Mouse (Mus musculus): ENCODE measurements around the gene Cd36. TPM values are rescaled to one million over a fixed set of nuclear protein-coding genes. Genes with fewer than 3 reads are reported as not detected.
A peak's percentile ranks its signal among the peaks of the same experiment; 100 is the strongest.

Cd36 gene
- polyA plus RNA-seq, 1 experiment from 2014 or later = 149 TPM

- peak overlapping the region; percentile 70 to 80 for H3K27ac ChIP-seq (replicated peaks in 1 of 2; ENCODE audit: control insufficient read depth in 1 of 2, insufficient read depth in 1 of 2, low read depth in 2 of 2, low read length in 2 of 2)
- H3K9ac ChIP-seq (ENCODE audit: low read length) = peak overlapping the region; percentile 21; the same call in 1 of the 2 replicates
- H3K4me1 ChIP-seq (ENCODE audit: control insufficient read depth in 2 of 2, insufficient read depth in 2 of 2, low read length in 2 of 2) = peaks cover 0 to 17% of the 10 kb centered on the region in 2 experiments; a peak in 3 of 4 replicates
- ATAC-seq (ENCODE audit: insufficient number of reproducible peaks, insufficient read depth, low FRiP score, low read depth) = 0 out of 2 replicates have a peak, but pooled peaks have one; percentile 59
- no peaks in the 10 kb centered on the region for H3K9me3 ChIP-seq (ENCODE audit: control insufficient read depth, low read length)
- H3K4me2 ChIP-seq (ENCODE audit: low read length) = peak overlapping the region; percentile 18; the same call in 1 of the 2 replicates
- 44% methylated on average over 4 of the region's 4 CpGs for WGBS
- H3K27me3 ChIP-seq (ENCODE audit: control insufficient read depth, insufficient read depth, low read length) = no peaks in the 10 kb centered on the region
- H3K36me3 ChIP-seq (ENCODE audit: control insufficient read depth, insufficient read depth, low read length) = no peaks in the 10 kb centered on the region
- H3K4me3 ChIP-seq (ENCODE audit: control insufficient read depth in 1 of 2, insufficient read depth in 1 of 2, low read depth in 1 of 2, low read length in 2 of 2) = no peak overlapping the region
Measured at GRCm38 (mm10) chr5:17880799-17881541, 7.6 kb downstream of the Cd36 start.

DNA sequence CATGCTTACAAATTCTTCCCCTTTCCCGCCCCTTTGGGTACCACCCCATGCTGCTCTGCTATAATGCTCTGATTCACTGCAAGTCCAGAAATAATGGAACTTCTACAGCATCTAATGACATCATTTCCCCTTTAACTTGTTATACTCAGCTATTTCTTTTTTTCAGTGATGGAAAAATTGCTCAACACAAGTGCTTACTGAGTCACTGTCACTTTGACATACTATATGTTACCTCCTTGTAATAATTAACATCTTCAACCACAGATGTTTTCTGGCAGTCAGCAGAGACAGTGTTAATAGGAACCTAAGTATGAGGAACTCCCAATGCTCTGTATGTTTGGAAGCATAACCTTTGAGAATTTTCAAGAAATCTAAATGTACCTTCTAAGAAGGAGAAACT, 8.7 kb downstream of the Cd36 start:
- H3K4me1 ChIP-seq (ENCODE audit: control insufficient read depth in 2 of 2, insufficient read depth in 2 of 2, low read length in 2 of 2) = peaks cover 0 to 17% of the 10 kb centered on the region in 2 experiments; a peak in 3 of 4 replicates
- no peaks in the 10 kb centered on the region for H3K27me3 ChIP-seq (ENCODE audit: control insufficient read depth, insufficient read depth, low read length)
- WGBS = 90% methylated on average over 1 of the region's 1 CpGs
- no peak overlapping the region for H3K4me2 ChIP-seq (ENCODE audit: low read length)
- no peaks in the 10 kb centered on the region for H3K36me3 ChIP-seq (ENCODE audit: control insufficient read depth, insufficient read depth, low read length)
- no peak overlapping the region for H3K9ac ChIP-seq (ENCODE audit: low read length)
- no peak for ATAC-seq (ENCODE audit: insufficient number of reproducible peaks, insufficient read depth, low FRiP score, low read depth)
- H3K9me3 ChIP-seq (ENCODE audit: control insufficient read depth, low read length) = no peaks in the 10 kb centered on the region
- H3K27ac ChIP-seq (replicated peaks in 1 of 2; ENCODE audit: control insufficient read depth in 1 of 2, insufficient read depth in 1 of 2, low read depth in 2 of 2, low read length in 2 of 2) = peak overlapping the region in 1 of 2 experiments; percentile 42; a peak in 3 of 4 replicates
- H3K4me3 ChIP-seq (ENCODE audit: control insufficient read depth in 1 of 2, insufficient read depth in 1 of 2, low read depth in 1 of 2, low read length in 2 of 2) = no peak overlapping the region

DNA sequence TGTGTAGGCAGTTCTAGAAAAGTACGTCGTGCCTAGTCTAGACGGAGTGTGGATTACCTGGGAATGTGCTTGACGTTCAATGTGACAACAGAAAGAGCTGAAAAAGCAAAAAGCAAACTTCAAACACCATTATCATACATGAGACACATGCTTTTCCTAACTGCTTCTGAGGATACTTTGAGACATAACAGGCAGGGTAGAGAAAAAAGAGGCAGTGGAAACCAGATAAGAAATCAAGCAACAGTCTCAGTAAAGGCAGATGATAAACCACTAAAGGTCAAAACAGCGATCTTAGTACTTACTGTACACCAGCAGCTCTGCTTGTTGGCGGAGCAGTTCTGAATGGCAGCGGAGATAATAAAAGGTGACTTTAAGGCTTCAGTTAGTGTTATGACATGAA, 11.6 kb downstream of the Cd36 start:
- Histone ChIP-seq H3K27ac (replicated peaks in 1 of 2; ENCODE audit: control insufficient read depth in 1 of 2, insufficient read depth in 1 of 2, low read depth in 2 of 2, low read length in 2 of 2) (peak overlapping the region; percentile 44 to 67; a peak in 3 of 4 replicates), H3K4me3 (ENCODE audit: control insufficient read depth in 1 of 2, insufficient read depth in 1 of 2, low read depth in 1 of 2, low read length in 2 of 2) (no peak overlapping the region), H3K9me3 (ENCODE audit: control insufficient read depth, low read length) (no peaks in the 10 kb centered on the region), H3K4me2 (ENCODE audit: low read length) (no peak overlapping the region; the same call in 1 of the 2 replicates), H3K36me3 (ENCODE audit: control insufficient read depth, insufficient read depth, low read length) (no peaks in the 10 kb centered on the region), H3K27me3 (ENCODE audit: control insufficient read depth, insufficient read depth, low read length) (no peaks in the 10 kb centered on the region), H3K4me1 (ENCODE audit: control insufficient read depth in 2 of 2, insufficient read depth in 2 of 2, low read length in 2 of 2) (peaks cover 0 to 17% of the 10 kb centered on the region in 2 experiments; a peak in 3 of 4 replicates), H3K9ac (ENCODE audit: low read length) (no peak overlapping the region)
- 21% methylated on average over 7 of the region's 7 CpGs for WGBS
- ATAC-seq (ENCODE audit: insufficient number of reproducible peaks, insufficient read depth, low FRiP score, low read depth) = no peak

DNA sequence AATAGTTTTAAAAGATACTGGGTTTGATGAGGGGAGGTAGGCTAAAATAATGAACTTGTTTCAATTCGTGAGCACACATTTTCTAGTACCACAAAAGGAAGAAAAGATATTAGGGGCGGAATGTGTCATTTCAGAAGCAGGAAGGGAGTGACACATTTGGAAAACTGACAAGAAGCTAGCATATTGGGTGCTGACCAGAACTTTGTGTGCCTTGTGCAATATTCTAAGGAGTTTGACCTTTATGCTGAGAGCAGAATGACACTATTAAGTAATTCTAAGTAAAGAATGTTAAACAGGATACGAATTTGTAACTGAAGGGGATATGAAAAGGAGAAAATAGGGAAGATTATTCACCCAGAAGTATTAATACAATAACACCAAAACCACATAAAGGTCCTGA, 12.0 kb downstream of the Cd36 start:
- Histone ChIP-seq H3K27me3 (ENCODE audit: control insufficient read depth, insufficient read depth, low read length) (no peaks in the 10 kb centered on the region), H3K36me3 (ENCODE audit: control insufficient read depth, insufficient read depth, low read length) (no peaks in the 10 kb centered on the region), H3K27ac (replicated peaks in 1 of 2; ENCODE audit: control insufficient read depth in 1 of 2, insufficient read depth in 1 of 2, low read depth in 2 of 2, low read length in 2 of 2) (peak overlapping the region; percentile 44 to 67; a peak in 3 of 4 replicates), H3K4me2 (ENCODE audit: low read length) (no peak overlapping the region), H3K9ac (ENCODE audit: low read length) (no peak overlapping the region), H3K9me3 (ENCODE audit: control insufficient read depth, low read length) (no peaks in the 10 kb centered on the region), H3K4me3 (ENCODE audit: control insufficient read depth in 1 of 2, insufficient read depth in 1 of 2, low read depth in 1 of 2, low read length in 2 of 2) (no peak overlapping the region), H3K4me1 (ENCODE audit: control insufficient read depth in 2 of 2, insufficient read depth in 2 of 2, low read length in 2 of 2) (peaks cover 0 to 17% of the 10 kb centered on the region in 2 experiments; a peak in 3 of 4 replicates)
- WGBS = 56% methylated on average over 3 of the region's 3 CpGs
- ATAC-seq (ENCODE audit: insufficient number of reproducible peaks, insufficient read depth, low FRiP score, low read depth) = no peak

DNA sequence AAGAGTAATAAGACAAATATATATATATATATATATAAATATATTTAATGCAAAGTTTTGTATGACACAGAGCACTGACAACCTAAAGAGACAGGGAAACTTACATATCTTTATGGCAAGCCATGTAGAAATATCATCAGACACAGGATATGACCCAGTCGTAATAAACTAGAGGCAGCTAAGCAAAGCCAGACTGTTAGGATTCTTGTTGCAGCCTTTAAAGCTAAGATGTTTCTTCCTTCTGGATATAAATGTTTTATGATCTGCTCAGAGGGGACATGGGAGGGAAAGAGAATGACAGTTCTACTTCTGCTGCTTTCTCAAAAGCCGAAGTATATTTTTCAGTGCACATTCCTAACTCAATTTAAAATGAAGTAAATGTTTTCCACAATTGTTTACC, 14.3 kb downstream of the Cd36 start:
- no peaks in the 10 kb centered on the region for H3K36me3 ChIP-seq (ENCODE audit: control insufficient read depth, insufficient read depth, low read length)
- no peak overlapping the region for H3K9ac ChIP-seq (ENCODE audit: low read length)
- H3K4me3 ChIP-seq (ENCODE audit: control insufficient read depth in 1 of 2, insufficient read depth in 1 of 2, low read depth in 1 of 2, low read length in 2 of 2) = no peak overlapping the region
- ATAC-seq (ENCODE audit: insufficient number of reproducible peaks, insufficient read depth, low FRiP score, low read depth) = no peak
- H3K27me3 ChIP-seq (ENCODE audit: control insufficient read depth, insufficient read depth, low read length) = no peaks in the 10 kb centered on the region
- H3K27ac ChIP-seq (replicated peaks in 1 of 2; ENCODE audit: control insufficient read depth in 1 of 2, insufficient read depth in 1 of 2, low read depth in 2 of 2, low read length in 2 of 2) = no peak overlapping the region
- H3K4me1 ChIP-seq (ENCODE audit: control insufficient read depth in 2 of 2, insufficient read depth in 2 of 2, low read length in 2 of 2) = peaks cover 0 to 5% of the 10 kb centered on the region in 2 experiments; a peak in 3 of 4 replicates
- no peaks in the 10 kb centered on the region for H3K9me3 ChIP-seq (ENCODE audit: control insufficient read depth, low read length)
- WGBS = 79% methylated on average over 2 of the region's 2 CpGs
- H3K4me2 ChIP-seq (ENCODE audit: low read length) = no peak overlapping the region

DNA sequence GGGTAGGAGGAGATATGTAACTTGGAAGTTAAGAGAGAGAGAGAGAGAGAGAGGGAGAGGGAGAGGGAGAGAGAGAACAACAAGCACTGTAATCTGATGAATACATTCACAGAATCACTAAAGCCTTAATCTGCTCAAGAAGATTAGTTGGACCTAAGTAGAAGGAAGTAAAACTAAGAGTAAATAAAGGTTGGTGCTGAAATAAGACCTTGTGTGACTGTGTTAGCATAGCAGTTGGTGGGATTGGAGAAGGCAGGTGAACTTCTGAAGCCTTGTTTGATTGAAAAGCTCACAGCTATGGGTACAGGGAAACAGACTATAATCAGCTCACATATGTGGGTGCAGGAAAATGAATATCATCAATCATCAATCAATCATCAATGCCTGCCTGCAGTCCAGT, 23.2 kb downstream of the Cd36 start:
- H3K9me3 ChIP-seq (ENCODE audit: control insufficient read depth, low read length) = peaks cover 6% of the 10 kb centered on the region
- H3K36me3 ChIP-seq (ENCODE audit: control insufficient read depth, insufficient read depth, low read length) = no peaks in the 10 kb centered on the region
- ATAC-seq (ENCODE audit: insufficient number of reproducible peaks, insufficient read depth, low FRiP score, low read depth) = no peak
- no peak overlapping the region for H3K4me3 ChIP-seq (ENCODE audit: control insufficient read depth in 1 of 2, insufficient read depth in 1 of 2, low read depth in 1 of 2, low read length in 2 of 2)
- H3K27ac ChIP-seq (replicated peaks in 1 of 2; ENCODE audit: control insufficient read depth in 1 of 2, insufficient read depth in 1 of 2, low read depth in 2 of 2, low read length in 2 of 2) = no peak overlapping the region
- no peaks in the 10 kb centered on the region for H3K4me1 ChIP-seq (ENCODE audit: control insufficient read depth in 2 of 2, insufficient read depth in 2 of 2, low read length in 2 of 2)
- H3K27me3 ChIP-seq (ENCODE audit: control insufficient read depth, insufficient read depth, low read length) = no peaks in the 10 kb centered on the region
- H3K9ac ChIP-seq (ENCODE audit: low read length) = no peak overlapping the region
- no peak overlapping the region for H3K4me2 ChIP-seq (ENCODE audit: low read length)

DNA sequence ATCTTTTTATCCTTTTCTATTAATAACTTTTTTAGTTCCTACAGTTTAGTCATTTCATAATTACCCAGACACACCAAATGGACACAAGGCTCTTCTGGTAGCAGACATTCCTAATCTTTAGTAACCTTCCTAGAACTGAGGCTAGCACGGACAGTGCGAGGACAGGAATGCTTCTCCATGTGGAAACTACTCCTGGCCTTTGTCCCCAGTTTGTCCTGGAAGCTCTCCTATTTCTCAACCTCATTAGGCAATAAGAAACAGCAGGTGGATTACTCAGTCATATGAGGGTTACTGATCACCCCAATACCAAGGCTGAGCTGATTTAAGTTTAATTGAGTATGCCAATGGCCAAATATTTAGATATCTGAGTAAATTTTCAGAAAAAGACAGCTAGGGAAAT, 25.5 kb downstream of the Cd36 start:
- H3K4me3 ChIP-seq (ENCODE audit: control insufficient read depth in 1 of 2, insufficient read depth in 1 of 2, low read depth in 1 of 2, low read length in 2 of 2) = no peak overlapping the region
- ATAC-seq (ENCODE audit: insufficient number of reproducible peaks, insufficient read depth, low FRiP score, low read depth) = no peak
- no peaks in the 10 kb centered on the region for H3K4me1 ChIP-seq (ENCODE audit: control insufficient read depth in 2 of 2, insufficient read depth in 2 of 2, low read length in 2 of 2)
- H3K36me3 ChIP-seq (ENCODE audit: control insufficient read depth, insufficient read depth, low read length) = no peaks in the 10 kb centered on the region
- H3K9me3 ChIP-seq (ENCODE audit: control insufficient read depth, low read length) = peaks cover 6% of the 10 kb centered on the region
- no peak overlapping the region for H3K9ac ChIP-seq (ENCODE audit: low read length)
- H3K27me3 ChIP-seq (ENCODE audit: control insufficient read depth, insufficient read depth, low read length) = no peaks in the 10 kb centered on the region
- H3K27ac ChIP-seq (replicated peaks in 1 of 2; ENCODE audit: control insufficient read depth in 1 of 2, insufficient read depth in 1 of 2, low read depth in 2 of 2, low read length in 2 of 2) = no peak overlapping the region
- WGBS = 42% methylated on average over 2 of the region's 2 CpGs
- H3K4me2 ChIP-seq (ENCODE audit: low read length) = no peak overlapping the region
